In the genomic region with DNA sequence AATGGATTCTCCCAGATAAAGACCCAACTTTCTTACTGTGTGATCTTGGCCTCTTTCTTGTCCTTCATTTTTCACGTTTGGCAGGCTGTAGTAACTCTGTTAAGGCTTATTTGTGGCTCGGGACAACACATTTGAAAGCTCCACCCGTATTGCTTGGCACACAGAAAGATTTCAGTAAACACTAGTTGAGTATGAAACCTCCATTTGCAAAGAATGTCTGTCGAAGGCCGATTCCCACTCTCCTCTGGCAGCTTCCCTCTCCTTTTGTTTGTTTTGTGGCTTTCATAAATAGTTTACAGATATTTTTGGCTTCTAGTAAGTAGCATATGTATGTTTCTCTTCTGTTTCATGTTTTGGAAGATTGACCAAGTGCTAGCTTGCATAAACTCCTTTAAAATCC, we compare ENCODE assay signal across 12 mouse cellular contexts.
"Had no signal": no experiment of that assay in that cellular context is flagged by ENCODE, and none has a peak within 500 bp of the region (broad histone marks: within the 10 kb centered on the region; RNA-seq: fewer than 3 reads in every experiment).

No protein-coding gene starts in this region.

- H3K36me3 ChIP-seq: limb, embryonic 13.5 days; midbrain, embryonic 13.5 days had no signal

- H3K4me3 ChIP-seq: layer of hippocampus, adult 2 months; limb, embryonic 13.5 days; midbrain, embryonic 13.5 days had no signal

- H3K4me2 ChIP-seq: limb, embryonic 13.5 days; midbrain, embryonic 13.5 days had no signal

- H3K9me3 ChIP-seq: limb, embryonic 13.5 days; midbrain, embryonic 13.5 days had no signal

- H3K27ac ChIP-seq: layer of hippocampus, adult 2 months; limb, embryonic 13.5 days; liver, embryonic 14.5 days; midbrain, embryonic 13.5 days had no signal

- H3K27me3 ChIP-seq: midbrain, embryonic 13.5 days had no signal

- DNase-seq: kidney, postnatal 10 days; kidney, postnatal 4 days; left cerebral cortex, postnatal 4 days; lung, adult 18-20 months; right cerebral cortex, postnatal 25 days; thymus, adult 2 months; thymus, postnatal 36 days had no signal

- H3K9ac ChIP-seq: limb, embryonic 13.5 days; liver, embryonic 14.5 days; midbrain, embryonic 13.5 days had no signal

- H3K4me1 ChIP-seq: limb, embryonic 13.5 days; midbrain, embryonic 13.5 days had no signal

- ATAC-seq: intestine, embryonic 16.5 days; midbrain, embryonic 13.5 days had no signal
